Mouse (Mus musculus): ENCODE data around the gene Ogfr.

Ogfr gene

DNA sequence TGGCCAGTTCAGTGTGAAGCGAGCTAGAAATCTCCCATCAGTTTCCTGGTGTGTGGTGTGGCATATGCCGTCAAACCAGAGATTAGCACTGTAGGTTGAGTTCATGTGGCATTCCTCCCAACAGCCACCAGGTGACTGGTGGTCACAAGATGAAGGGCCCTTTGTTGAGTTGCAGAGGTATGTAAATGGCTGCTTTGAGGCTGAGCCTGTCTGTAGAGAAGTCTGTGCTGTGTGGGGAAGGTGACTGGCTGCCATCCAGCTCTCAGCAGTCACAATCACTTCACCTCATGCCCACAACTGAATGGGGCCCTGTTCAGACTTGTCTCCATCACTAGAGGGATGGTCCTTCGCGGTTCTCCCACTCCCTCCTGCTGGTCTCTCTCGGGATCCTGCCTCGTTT, 15.7 kb downstream of the Ogfr start:
- no peak for DNase-seq

DNA sequence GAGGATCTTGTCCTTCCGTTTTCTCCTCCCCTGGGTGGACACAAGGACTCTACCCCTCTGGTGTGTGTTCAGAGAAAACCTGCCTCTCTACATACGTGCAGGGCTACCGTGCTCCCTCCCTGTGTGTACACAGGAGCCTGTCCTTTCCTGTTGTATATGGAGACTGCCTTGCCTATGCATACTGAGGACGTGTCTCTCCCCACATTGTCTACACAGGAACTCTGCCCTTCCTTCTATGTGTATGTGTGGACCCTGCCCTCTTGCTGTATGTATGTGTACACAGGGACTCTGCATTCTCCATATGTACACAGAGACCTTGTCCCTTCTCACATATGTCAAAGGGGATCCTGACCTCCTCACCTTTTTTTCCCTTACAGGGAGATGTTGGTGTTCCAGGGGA, 21.2 kb downstream of the Ogfr start:
- no peak for DNase-seq

DNA sequence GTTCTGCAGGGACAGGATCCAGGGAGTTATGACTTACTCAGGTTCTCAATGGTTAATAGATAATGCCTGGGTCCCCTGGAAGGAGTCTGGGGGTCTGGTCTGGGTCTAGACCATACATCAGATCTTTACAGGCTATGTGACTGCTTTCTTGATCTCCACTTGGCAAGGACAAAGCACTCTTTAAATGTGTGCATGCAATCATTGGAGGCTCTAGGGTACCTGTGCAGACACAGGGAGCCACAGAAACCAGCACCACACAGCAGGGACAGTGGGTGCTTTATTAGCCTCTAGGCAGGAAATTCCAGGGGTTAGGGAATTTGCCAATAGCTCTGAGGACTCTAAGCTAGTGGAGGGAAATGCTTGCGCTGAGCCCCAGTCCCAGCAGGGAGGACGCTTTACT, 22.8 kb downstream of the Ogfr start:
- DNase-seq = no peak

DNA sequence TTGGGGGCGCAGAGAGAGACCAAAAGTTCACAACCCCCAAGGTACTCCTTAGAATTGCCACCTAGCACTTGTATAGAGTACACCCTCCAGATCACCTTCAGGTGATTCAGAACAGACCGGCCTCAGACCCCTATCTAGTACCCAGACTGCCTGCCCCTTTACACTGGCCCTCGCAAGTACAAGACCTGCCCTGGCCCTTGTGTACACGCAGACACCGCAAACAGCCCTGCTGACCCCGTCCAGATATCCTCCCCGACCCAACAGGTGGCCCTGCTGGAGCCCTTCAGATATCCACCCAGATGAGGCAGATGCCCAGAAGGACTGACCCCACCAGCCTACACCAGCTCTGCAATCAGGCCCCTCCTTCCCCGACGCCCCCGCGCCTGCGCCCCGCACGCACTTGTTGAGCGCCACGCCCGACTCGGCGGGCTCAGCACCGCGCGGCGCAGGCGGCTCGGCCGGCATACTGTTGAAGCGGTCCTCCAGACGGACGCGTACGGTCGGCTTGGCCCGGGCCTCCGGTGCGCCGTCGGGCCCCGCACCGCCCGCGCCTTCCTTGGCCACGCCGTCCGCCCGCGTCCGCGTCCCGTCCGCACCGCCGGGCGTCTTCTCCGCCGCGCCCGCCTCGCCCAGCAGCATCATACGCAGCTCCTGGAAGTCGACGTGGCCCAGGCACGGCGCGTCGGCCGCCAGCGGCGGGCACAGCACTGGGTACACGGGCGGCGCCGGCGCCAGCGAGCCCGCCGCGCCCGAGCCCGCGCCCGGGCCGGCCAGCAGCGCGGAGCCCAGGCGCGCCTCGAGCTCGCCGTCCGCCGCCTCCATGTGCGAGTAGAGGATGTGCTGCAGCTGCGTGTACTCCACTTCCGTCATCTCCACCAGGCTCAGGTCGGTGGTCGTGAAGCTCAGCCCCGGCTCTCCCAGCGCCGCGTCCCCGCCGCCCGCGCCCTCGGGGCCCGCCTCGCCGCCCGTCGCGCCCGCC, 52.8 kb downstream of the Ogfr start:
- DNase-seq = no peak

GRCm38 (mm10) chr2:180642555-180643260, 53.7 kb downstream of the Ogfr start, which contains the start of gene Tcfl5:
Gene Tcfl5 (minus strand): TSS chr2:180642708.
- no peak for DNase-seq

DNA sequence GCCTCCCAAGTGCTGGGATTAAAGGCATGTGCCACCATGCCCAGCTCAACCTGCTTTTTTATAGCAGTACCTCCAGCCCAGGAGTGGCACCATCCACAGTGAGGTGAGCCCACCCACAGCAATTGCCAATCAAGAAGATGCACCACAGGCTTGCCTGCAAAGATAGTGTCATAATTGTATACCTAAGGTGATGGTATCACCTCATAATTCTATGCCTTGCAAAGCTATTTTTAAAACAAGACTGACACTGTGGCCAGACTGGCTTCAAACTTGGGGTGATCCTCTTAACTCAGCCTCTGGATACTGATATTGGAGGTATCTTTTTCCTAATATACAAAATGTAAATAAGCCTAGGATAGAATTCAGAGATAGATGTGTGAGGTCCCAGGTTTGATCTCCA, 54.6 kb downstream of the Ogfr start:
- no peak for DNase-seq
